Comparison of ENCODE assay signal across 22 mouse cellular contexts in genomic region chr6:86266786-86267185, GRCm38 (mm10).
DNase-seq lines count a peak whose midpoint lies in the region; ATAC-seq and TF ChIP-seq lines count a peak whose summit lies in the region.
"Had no signal": no experiment of that assay in that cellular context is flagged by ENCODE, and none has a peak within 500 bp of the region (broad histone marks: within the 10 kb centered on the region; RNA-seq: fewer than 3 reads in every experiment).

No protein-coding gene starts in this region.

- no peaks in the 10 kb centered on the region for H3K9me3 ChIP-seq in liver, embryonic 12.5 days (replicated peaks)
- H3K9me3 ChIP-seq: liver, embryonic 15.5 days had no signal

- 47% methylated on average over 5 of the region's 5 CpGs for WGBS in liver, adult 2 months
- WGBS in liver, embryonic 12.5 days (ENCODE audit: insufficient replicate concordance): 82% methylated on average over 5 of the region's 5 CpGs
- 35% methylated on average over 5 of the region's 5 CpGs for WGBS in bone marrow, adult 2 months
- 32% methylated on average over 5 of the region's 5 CpGs for WGBS in large intestine, adult 2 months

- no peaks in the 10 kb centered on the region for H3K79me2 ChIP-seq in liver, adult 2 months (ENCODE audit: control insufficient read depth, insufficient read depth, low read length)

- no peaks in the 10 kb centered on the region for H3K27me3 ChIP-seq in liver, adult 2 months (ENCODE audit: control insufficient read depth, insufficient read depth, low read length)
- no peaks in the 10 kb centered on the region for H3K27me3 ChIP-seq in liver, embryonic 12.5 days (replicated peaks)
- H3K27me3 ChIP-seq: liver, embryonic 15.5 days had no signal

- intact Hi-C loops in left cerebral cortex, postnatal 25 days (cut with DNase I): no loop called here

- peak; percentile 67 for DNase-seq in liver, adult 2 months (ENCODE audit: extremely low read depth, low read depth, low spot score)
- DNase-seq in 416B (ENCODE audit: low read depth): peak; percentile 13
- DNase-seq in large intestine, adult 2 months (ENCODE audit: low read depth, low spot score): peak; percentile 27
- no peak for DNase-seq in left cerebral cortex, postnatal 25 days (ENCODE audit: low spot score in 2 of 2)
- no peak for DNase-seq in embryo, embryonic 11 days
- DNase-seq: adrenal gland, adult 8-10 months; cerebellum, adult 8-10 months; cerebellum, postnatal 36 days; forebrain, postnatal 0 days; gastrocnemius, postnatal 14 days; kidney, adult 8-10 months; layer of hippocampus, adult 9-11 months; lung, postnatal 10 days; thymus, postnatal 36 days had no signal

- no peak for TF ChIP-seq CTCF in liver, adult 2 months (IDR thresholded peaks at IDR 0.05; ENCODE audit: low read depth, low read length)
- TF ChIP-seq CTCF in bone marrow, adult 2 months (IDR thresholded peaks at IDR 0.05; ENCODE audit: control insufficient read depth, insufficient read depth, low read length): no peak

- no peak overlapping the region for H3K4me2 ChIP-seq in liver, embryonic 12.5 days
- H3K4me2 ChIP-seq: hindbrain, embryonic 14.5 days; liver, embryonic 15.5 days had no signal

- no peak overlapping the region for H3K4me3 ChIP-seq in liver, adult 2 months (ENCODE audit: insufficient read depth, low read depth, low read length)
- no peak overlapping the region for H3K4me3 ChIP-seq in liver, embryonic 12.5 days
- no peak overlapping the region for H3K4me3 ChIP-seq in bone marrow, adult 2 months (replicated peaks; ENCODE audit: control insufficient read depth, low read depth, low read length)
- H3K4me3 ChIP-seq: left cerebral cortex, adult 2 months; liver, embryonic 15.5 days; myocyte had no signal

- H3K27ac ChIP-seq in liver, adult 2 months (replicated peaks; ENCODE audit: insufficient read depth, low read depth, low read length): no peak overlapping the region
- no peak overlapping the region for H3K27ac ChIP-seq in liver, embryonic 12.5 days
- peak overlapping the region; percentile 4; the same call in 1 of the 2 replicates for H3K27ac ChIP-seq in bone marrow, adult 2 months (ENCODE audit: control insufficient read depth, insufficient read depth, low read depth, low read length, poor library complexity)
- H3K27ac ChIP-seq: hindbrain, embryonic 14.5 days; left cerebral cortex, adult 2 months; liver, embryonic 15.5 days had no signal

- peaks cover 2% of the 10 kb centered on the region; the same call in 1 of the 2 replicates for H3K36me3 ChIP-seq in liver, adult 2 months (ENCODE audit: control insufficient read depth, insufficient read depth, low read length)
- no peaks in the 10 kb centered on the region for H3K36me3 ChIP-seq in liver, embryonic 12.5 days
- H3K36me3 ChIP-seq: liver, embryonic 15.5 days had no signal

- TF ChIP-seq POLR2A in liver, adult 2 months (IDR thresholded peaks at IDR 0.05; ENCODE audit: extremely low read depth, insufficient read depth, low read length): no peak
- TF ChIP-seq POLR2A in bone marrow, adult 2 months (IDR thresholded peaks at IDR 0.05; ENCODE audit: borderline replicate concordance, control insufficient read depth, low read depth, low read length): no peak

- no peak overlapping the region for H3K9ac ChIP-seq in liver, adult 2 months (ENCODE audit: low read depth, low read length)
- no peak overlapping the region for H3K9ac ChIP-seq in liver, embryonic 12.5 days
- H3K9ac ChIP-seq: forebrain, postnatal 0 days; hindbrain, embryonic 14.5 days; liver, embryonic 15.5 days had no signal

- no peaks in the 10 kb centered on the region for H3K4me1 ChIP-seq in liver, adult 2 months (ENCODE audit: control insufficient read depth, insufficient read depth, low read length)
- no peaks in the 10 kb centered on the region for H3K4me1 ChIP-seq in liver, embryonic 12.5 days
- peaks cover 4% of the 10 kb centered on the region for H3K4me1 ChIP-seq in bone marrow, adult 2 months (ENCODE audit: control insufficient read depth, insufficient read depth, low read length)
- H3K4me1 ChIP-seq: liver, embryonic 15.5 days had no signal

- ATAC-seq in liver, embryonic 12.5 days: no peak
- ATAC-seq: activated CD4-positive, CD25-positive, alpha-beta regulatory T cell, adult 4 months; forebrain, postnatal 0 days; midbrain, embryonic 16.5 days had no signal

Comparison
In these comparisons a context has a peak if more than half of its experiments do, and no peak if none do; other contexts are left out.
1. DNase-seq: peak in liver, adult 2 months (single experiment), 416B (single experiment) and large intestine, adult 2 months (single experiment); none in left cerebral cortex, postnatal 25 days (0 of 2) and embryo, embryonic 11 days (single experiment).